Mouse (Mus musculus) kidney, adult 18-20 months (tissue): Measurements from ENCODE around the gene Axin1.
A peak's percentile ranks its signal among the peaks of the same experiment; 100 is the strongest.
"Not testable (repeated sequence)": the region's sequence is repeated elsewhere in the genome, so short reads cannot be mapped to it uniquely, and the experiment has no call there.

Experiments used
- DNase-seq: peaks from one replicate; pipeline ENCODE4 v3.0.0; 2021

Gene Axin1

DNA sequence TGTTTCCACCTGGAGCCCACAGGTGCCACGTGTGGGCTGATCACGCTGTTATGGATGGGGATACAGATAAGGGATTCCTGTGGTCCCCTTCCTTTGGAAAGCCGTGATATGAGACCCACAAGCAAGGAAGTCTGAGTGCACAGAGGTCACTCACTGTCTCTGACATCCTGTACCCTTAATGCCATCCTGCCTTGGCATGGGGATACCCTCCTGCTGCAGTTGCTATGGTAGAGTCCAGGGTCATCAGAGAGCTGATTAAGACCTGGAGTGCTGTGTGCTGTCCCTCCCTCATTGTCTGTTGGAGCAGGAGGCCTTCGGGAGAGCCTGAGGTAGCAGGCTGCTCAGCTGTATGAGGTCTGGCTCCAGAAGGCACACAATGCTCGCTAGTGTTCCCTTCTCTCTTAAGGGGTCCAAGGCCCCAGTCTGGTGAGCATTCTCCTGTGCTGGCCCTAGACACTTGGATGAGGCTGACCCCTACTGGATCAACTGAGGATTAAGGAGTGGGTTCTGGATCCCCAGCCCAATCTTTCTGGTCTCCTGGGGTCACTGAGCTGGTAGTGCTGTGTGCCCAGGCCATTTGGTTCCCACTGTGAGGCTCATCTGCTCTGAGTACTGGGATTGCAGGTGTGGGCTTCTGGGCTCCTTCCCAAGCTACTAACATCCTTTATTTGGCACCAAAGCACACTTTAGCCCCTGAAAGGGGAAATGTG, 15.9 kb upstream of the Axin1 start:
- DNase-seq, result no peak

DNA sequence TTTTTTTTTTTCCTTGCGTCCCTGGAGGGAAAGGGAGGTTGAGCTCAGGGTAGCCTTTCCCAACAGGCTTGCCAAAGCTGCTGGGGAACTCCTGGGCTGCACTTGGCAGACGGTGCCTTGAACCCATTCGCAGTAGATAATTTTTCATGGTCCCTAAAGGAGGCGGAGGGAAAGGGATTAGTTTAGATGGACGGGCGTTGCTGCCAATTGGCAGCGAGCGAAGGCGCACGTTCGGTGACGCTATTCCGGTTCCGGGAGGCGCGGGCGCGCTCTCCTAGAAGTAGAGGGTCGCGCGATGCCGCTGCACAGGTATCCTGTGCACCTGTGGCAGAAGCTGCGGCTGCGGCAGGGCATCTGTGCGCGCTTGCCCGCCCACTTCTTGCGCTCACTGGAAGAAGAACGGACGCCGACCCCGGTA, 15.2 kb upstream of the Axin1 start, which contains the start of gene Mrpl28:
Mrpl28 (plus strand) TSS at position 234 of the 418 bp plus-strand sequence.
- DNase-seq, result peak; percentile 89

DNA sequence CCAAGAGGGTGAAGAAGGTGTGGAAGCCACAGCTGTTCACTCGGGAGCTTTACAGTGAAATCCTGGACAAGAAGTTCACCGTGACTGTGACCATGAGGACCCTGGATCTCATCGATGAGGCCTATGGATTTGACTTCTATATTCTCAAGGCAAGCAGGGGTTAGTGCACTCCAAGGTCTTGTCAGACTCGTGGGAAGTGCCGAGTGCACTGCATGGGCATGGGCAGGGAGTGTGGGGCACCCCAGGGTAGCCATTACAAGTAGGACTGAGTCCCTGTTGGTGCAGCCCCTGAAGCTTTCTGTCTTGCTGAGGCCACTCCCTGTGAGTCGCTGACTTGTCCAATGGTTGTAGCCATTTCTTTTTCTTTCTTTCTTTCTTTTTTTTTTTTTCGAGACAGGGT, 13.9 kb upstream of the Axin1 start:
- no peak for DNase-seq

DNA sequence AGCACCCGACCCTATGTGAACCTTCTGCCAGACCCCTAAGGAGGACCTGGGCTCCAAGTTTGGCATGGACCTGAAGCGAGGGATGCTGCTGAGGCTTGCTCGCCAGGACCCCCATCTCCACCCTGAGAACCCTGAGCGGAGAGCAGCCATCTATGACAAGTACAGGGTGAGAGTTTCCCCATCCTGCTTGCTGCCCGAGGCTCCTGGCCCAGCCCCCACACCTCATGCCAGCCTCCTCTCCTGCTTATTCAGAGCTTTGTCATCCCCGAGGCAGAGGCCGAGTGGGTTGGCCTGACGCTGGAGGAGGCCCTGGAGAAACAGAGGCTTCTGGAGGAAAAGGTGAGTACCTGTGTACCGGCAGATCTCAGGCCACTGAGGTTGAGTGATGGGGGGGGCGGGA, 13.3 kb upstream of the Axin1 start:
- DNase-seq, result no peak

DNA sequence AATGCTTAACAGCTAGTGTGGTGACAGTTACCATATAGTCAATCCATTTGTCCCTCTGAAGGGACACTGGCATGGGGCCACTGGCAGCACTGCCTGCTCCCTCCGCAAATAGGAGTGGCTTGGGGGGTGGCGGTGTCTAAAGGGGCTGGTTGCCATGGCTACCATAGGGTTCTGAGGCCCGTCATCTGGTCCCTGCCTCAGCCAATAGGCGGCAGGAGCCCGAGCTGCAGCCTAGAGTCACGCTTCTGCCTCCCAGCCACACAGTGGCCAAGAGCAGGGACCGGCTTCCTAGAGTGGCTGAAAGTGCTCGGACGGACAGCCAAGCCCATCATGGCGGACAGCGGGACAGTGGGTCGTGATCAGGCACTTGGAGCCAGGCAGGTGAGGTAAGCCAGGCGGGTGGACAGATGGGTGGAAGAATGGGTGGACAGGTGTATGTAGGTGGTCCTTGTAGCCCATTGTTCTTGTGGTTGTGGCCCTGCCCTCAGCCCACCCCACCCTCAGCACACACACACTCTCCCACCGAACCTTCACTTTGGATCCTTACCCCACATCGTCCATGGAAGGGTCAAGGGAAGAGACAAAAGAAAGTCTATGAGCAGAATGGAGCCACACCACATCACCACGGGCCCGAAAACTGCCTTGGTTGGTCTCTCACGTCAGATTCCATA, 7.3 kb upstream of the Axin1 start:
- DNase-seq, result no peak

DNA sequence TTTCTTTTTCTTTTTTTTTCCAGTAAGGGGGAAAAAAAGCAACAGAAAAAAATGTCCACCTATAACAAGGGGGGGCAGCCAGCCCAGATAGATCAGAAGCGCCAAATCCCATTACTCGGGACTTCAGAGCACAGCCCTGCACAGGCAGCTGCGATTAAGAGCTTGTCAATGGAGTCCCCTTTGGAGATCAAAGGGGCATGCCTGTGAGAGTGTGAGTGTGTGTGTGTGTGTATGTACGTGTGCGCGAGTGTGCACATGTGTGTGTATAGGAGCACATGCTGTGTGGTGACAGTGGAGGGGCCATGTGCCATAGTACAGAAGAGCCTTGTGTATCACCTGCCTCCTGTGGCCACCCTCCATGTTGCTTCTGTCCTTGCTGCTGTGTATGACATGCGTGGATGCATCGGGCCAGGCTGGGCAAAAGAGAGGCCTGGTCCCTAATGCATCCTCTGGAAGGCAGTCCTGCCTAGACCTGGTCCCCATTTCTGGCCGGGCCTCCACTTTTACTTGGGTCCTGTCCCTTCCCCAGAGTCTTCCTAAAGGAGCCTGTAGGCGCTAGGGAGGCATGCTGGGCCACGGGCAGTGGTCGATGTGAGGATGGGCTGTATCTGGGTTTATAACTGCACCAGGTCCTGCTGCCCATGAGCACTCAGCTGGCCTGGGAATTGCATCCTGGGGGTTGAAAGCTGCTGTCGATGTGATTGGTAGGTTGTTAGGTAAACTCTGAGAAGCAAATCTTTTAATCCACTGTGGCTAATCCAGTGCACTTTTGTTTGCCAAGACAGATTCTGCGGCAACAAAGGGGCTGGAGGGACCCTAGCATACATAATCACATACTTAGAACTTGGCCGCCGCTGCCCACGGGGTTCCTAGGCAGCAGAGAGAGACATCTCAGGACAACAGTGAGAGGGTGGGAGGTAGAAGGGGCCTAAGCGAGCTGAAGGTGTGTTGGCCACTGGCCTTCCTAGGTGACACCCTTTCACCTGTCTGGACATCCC, 6.3 kb upstream of the Axin1 start:
- no peak for DNase-seq

DNA sequence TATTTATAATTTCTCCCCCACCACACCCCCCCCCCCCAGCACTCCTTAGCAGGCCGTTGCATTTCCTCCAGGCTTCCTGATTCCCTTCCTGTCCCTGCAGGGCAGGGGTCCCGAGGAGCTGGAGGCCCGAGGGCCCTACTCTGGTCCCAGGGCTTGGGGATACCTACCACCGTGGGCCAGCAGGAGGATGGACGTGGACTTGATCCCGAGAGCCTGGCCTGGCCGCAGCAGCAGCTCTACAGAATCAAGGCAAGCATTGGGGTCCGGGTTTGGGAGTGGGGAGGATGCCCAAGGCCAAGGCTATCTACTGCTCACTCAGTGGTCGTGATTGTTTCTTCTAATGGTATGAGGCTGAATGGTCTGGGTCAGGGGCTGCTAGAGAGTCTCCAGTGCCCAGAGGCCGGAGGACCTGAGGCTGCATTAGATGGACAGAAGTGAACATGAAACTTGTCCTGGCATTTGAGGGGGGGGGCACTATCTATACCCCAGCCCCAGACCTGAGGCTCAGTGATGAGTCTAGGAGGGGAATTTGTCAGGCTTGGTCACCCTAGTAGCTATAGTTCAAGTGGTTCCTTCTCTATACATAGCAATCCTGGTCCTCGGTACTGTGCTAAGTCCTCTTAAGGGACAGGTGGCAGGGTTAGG, 1.3 kb upstream of the Axin1 start:
- DNase-seq, result no peak

DNA sequence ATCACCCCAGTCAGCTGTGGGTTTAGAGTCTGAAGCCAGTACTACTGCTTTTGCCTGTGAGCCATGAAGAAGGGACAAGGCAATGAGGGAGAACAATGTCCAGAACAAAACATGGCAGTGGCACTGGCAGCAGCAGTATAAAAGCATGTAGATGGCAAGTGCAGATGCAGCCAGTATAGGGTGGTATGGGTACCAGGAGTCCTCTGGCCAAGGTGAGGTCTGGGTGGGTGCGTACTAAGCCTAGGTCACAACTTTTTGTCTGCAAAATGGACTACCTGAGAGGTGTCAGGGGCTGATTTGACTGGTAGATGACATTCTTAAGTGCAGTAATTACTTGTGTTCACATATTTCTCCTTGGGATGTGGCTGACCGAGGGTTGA, 747 bp upstream of the Axin1 start:
- no peak for DNase-seq

DNA sequence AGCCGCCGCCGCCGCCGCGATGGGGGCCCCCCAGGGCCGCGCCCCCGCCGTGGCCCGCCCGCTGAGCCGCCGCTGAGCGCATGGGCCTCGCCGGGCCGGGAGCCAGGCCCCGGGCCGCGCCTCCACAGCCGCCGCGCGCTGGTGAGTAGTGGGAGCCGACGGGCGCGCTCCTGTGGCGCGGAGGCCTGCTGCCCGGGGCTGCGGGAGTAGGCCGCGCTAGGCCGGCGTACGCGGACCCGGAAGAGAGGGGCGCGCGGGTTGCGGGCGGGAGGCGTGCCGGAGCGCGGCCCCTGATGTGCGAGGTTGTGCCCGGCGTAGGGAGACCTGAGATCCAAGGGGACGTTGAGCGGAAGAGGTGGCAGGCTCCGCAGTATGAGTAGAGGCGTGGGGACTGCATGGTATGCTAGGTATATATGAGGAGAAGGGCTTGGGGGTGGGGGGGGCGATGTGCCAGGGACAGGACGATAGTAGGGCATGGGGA, 453 bp downstream of the Axin1 start:
- DNase-seq, result no peak

DNA sequence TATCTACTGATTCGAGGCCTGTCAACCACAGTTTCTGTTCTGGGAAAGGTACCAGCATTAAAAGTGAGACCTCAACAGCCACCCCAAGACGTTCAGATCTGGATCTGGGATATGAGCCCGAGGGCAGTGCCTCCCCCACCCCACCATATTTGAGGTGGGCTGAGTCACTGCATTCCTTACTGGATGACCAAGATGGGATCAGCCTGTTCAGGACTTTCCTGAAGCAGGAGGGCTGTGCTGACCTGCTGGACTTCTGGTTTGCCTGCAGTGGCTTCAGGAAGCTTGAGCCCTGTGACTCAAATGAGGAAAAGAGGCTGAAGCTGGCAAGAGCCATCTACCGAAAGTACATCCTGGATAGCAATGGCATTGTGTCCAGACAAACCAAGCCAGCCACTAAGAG, 4.3 kb downstream of the Axin1 start:
- no peak for DNase-seq

DNA sequence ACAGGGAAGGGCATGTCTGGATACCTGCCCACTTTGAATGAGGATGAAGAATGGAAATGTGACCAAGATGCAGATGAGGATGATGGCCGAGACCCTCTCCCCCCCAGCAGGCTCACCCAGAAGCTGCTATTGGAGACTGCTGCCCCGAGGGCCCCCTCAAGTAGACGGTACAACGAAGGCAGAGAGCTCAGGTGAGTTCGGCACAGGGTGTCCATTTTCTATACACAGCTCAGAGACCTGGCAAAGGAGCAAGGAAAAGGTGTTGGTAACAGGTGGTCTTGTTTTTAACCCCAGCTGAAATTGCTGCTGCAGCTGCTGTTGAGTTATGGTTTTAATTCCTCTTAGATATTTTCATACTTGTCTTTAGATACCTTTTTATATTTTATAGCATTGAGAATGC, 4.9 kb downstream of the Axin1 start:
- no peak for DNase-seq

DNA sequence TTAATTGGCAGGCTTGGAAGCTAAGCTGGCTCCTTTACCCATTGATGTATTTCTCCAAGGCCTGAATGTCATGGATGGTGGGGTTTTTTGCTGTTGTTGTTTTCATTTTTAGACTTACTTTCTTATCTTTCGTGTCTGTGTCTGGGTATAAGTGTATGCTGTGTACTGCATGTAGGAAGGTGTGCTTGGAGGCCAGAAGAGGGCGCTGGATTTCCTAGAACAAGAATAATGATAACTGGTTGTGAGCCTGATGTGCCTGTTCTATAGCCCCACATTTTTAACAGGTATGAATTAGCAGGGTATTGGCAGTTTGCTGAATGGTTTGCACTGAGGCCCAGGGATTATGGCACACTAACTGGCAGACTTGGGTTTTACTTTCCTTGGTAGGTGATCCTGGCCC, 10.6 kb downstream of the Axin1 start:
- DNase-seq, result no peak

DNA sequence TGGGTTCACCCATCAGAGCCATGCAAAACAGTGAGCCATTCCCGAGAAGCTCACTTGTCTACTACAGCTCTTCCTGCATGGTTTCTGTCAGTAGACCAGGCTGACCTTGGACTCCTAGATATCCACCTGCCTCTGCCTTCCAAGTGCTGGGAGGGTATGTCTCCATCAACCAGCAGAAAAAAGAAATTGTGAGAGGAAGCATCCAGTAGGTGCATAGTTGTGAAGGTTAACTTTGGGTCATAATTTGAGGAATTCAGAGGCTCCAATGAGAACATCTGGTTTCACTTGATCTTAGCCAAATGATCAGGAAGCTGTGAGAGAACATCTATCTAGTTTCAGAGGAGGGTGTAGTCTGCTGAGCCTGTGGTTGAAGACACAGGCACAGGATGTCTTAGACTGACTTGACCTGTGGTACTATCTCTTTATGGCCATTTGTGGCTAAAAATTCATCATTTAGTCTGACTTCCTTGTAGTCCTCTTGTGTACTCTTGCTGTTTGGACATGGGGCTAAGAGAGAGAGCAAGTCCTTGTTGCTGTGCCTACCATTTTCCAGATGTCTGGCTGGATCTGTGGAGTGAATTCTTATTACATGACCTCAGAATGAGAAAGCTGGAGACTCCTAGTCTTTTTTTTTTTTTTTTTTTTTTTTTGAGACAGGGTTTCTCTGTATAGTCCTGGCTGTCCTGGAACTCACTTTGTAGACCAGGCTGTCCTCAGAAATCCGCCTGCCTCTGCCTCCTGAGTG, 13.6 kb downstream of the Axin1 start:
- DNase-seq, result no peak

DNA sequence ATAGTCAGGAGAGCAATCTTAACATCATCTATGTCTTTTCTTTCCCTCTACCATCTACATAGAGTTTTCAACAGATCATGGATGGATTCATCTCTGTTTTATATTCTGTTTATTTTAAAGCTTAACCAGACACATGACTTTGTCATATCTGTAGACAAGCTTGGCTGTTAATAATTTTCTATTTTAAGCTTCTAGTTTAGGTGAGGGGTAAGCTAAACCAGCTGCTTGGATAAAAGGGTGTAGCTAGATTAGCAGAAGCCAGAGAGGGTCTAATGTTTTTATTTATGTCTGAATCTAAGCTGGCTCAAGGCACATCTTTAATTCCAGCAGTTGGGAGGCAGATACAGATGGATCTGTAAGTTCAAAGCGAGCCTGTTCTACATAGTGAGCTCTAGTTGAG, 24.2 kb downstream of the Axin1 start:
- DNase-seq, result no peak

DNA sequence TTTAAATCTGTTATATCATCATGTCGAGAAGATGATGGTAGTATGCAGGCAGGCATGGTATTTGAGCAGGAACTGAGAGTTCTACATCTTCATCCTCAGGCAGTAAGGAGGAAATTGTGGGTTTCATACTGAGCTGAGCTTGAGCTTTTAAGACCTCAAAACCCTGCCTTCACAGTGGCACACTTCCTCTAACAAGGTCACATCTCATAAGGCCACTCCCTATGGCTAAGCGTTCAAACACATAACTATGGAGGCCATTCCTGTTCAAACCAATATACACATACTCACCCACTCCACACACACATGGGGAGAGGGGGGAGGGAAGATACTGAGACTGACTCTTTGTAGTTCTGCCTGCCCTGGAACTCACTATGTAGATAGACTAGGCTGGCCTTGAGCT, 29.6 kb downstream of the Axin1 start:
- no peak for DNase-seq

DNA sequence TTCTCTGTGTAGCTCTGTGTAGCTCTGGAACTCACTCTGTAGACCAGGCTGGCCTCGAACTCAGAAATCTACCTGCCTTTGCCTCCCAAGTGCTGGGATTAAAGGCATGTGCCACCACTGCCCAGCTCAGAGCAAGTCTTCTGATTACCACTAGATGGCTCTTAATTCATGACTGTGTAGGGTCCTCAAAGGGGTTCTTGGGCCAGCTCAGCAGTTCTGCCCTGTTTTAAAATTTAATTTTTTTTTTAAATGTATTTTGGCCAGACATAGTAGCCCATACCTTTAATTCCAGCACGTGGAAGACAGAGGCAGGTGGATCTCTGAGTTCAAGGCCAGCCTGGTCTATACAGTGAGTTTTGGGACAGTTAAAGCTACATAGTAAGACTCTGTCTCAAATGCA, 36.8 kb downstream of the Axin1 start:
- DNase-seq, result not testable (repeated sequence)

DNA sequence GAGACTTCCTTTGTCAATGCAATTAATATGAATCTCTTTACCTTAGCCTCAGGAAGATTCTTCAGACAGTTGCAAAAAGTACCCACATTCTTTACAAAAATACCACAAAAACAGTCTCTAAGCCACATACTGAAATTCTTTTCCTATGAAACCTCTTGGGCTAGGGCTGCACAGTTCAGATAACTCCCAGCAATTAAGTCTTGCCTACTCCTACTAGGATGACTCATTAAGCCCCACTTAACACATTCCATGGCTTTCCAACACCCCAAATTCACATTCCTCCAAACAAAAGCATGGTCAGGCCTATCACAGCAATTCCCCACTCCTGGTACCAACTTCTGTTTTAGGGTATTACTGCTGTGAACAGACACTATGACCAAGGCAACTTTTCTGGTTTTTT, 40.1 kb downstream of the Axin1 start:
- DNase-seq, result no peak

DNA sequence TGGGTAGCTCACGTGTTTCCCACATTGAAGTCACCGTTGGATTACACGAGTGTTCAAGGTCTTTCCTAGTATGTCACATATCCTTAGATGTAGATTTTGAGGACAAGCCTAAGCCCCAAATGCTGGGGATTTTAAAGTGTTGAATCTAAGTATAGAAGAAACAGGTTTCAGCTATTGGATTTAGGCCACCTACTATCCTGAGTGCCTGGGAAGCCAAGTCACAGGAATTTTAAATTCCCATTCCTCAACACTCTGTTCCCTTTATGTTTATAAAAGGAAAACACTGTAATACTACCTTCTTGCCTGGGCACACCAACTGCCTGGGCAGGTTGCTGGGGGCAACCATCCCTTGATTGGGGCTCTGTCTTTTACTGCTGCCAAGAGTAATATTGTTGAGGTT, 42.7 kb downstream of the Axin1 start:
- no peak for DNase-seq

DNA sequence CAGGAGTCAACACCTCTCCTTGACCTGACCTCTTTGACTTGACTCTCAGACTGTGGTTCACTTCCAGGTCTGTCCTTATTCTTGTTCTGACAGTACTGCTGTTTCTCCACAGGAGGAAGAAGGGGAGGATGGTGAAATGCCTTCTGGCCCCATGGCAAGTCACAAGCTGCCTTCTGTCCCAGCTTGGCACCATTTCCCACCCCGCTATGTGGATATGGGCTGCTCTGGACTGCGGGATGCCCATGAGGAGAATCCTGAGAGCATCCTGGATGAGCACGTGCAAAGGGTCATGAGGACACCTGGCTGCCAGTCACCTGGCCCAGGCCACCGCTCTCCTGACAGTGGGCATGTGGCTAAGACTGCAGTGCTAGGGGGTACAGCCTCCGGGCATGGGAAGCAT, 49.1 kb downstream of the Axin1 start:
- no peak for DNase-seq

DNA sequence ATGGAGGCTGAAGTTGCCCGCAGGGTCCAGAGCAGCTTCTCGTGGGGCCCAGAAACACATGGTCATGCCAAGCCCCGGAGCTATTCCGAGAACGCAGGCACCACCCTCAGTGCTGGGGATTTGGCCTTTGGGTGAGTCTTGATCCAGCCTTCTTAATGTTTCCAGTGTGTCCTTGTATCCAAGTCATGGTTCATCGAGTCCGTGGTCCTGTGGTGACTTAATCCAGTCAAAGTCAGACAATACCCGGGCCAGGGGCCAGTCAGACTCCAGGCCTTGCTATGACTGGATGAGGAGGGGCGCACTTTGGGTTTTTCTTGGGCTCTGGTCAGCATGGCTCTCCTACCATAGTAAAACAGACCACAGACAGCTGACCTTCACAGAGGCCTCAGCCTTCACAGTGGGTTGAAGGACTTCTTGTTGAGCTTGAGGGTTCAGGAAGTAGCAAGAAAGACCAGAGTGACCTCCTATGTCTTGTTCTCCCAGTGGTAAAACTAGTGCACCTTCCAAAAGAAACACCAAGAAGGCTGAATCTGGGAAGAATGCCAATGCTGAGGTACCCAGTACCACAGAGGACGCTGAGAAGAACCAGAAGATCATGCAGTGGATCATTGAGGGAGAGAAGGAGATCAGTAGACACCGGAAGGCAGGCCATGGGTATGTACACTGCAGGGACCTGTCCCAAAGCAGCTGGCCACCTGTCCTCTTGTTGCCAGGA, 49.8 kb downstream of the Axin1 start:
- DNase-seq, result no peak

DNA sequence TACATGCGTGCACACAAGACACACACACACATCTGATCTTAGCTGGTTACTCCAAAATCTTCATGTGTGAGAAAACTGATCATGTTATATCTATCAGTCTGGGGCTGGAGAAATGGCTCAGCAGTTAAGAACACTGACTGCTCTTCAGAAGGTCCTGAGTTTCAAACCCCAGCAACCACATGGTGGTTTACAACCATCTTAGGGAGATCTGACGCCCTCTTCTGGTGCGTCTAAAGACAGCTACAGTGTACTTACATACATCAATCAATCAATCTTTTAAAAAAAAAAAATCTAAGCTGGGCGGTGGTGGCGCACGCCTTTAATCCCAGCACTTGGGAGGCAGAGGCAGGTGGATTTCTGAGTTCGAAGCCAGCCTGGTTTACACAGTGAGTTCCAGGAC, 53.0 kb downstream of the Axin1 start:
- DNase-seq, result not testable (repeated sequence)
